Mouse (Mus musculus): Measurements from ENCODE around the gene Mpzl1. TPM values are rescaled to one million over a fixed set of nuclear protein-coding genes. Genes with fewer than 3 reads are reported as not detected.
"Not testable (repeated sequence)": the region's sequence is repeated elsewhere in the genome, so short reads cannot be mapped to it uniquely, and the experiment has no call there.

Mpzl1 gene
- total RNA-seq (2014; rRNA removed): 1.4 and 2.8 TPM in 2 replicates
- 3.8 and 5.8 TPM in 2 replicates for polyA plus RNA-seq (2012; rRNA removed)

GRCm38 (mm10) chr1:165634151-165634884 lies at the start of gene Mpzl1:
Gene Mpzl1, minus strand, starts transcription at chr1:165634538.
- H3K27me3 ChIP-seq (ENCODE audit: control insufficient read depth, insufficient read depth, low read length): no peaks in the 10 kb centered on the region
- TF ChIP-seq CTCF (IDR thresholded peaks at IDR 0.05; ENCODE audit: low read depth, low read length): no peak
- peak; percentile 75 for TF ChIP-seq POLR2A (IDR thresholded peaks at IDR 0.05; ENCODE audit: extremely low read depth, insufficient read depth, low read length)
- no peaks in the 10 kb centered on the region for H3K36me3 ChIP-seq (ENCODE audit: control insufficient read depth, insufficient read depth, low read length)
- peak; percentile 90 for DNase-seq (ENCODE audit: extremely low read depth, low read depth, low spot score)
- H3K4me3 ChIP-seq (ENCODE audit: insufficient read depth, low read depth, low read length): peak within 1 kb of the TSS; percentile 78
- H3K9ac ChIP-seq (ENCODE audit: low read depth, low read length): peak within 1 kb of the TSS; percentile 72
- peaks cover 7% of the 10 kb centered on the region; the same call in 1 of the 2 replicates for H3K4me1 ChIP-seq (ENCODE audit: control insufficient read depth, insufficient read depth, low read length)
- WGBS: 1% methylated on average over 60 of the region's 73 CpGs
- peak within 1 kb of the TSS; percentile 19; the same call in 1 of the 2 replicates for H3K27ac ChIP-seq (replicated peaks; ENCODE audit: insufficient read depth, low read depth, low read length)
- H3K79me2 ChIP-seq (ENCODE audit: control insufficient read depth, insufficient read depth, low read length): no peaks in the 10 kb centered on the region; the same call in 1 of the 2 replicates

GRCm38 (mm10) chr1:165682056-165682853 lies 47.9 kb upstream of the Mpzl1 start:
- 71% methylated on average over 18 of the region's 18 CpGs for whole genome bisulfite sequencing
- H3K4me1 ChIP-seq (ENCODE audit: control insufficient read depth, insufficient read depth, low read length): peaks cover 12% of the 10 kb centered on the region; the same call in 1 of the 2 replicates
- no peaks in the 10 kb centered on the region for H3K27me3 ChIP-seq (ENCODE audit: control insufficient read depth, insufficient read depth, low read length)
- H3K4me3 ChIP-seq (ENCODE audit: insufficient read depth, low read depth, low read length): no peak overlapping the region
- no peaks in the 10 kb centered on the region for H3K79me2 ChIP-seq (ENCODE audit: control insufficient read depth, insufficient read depth, low read length)
- TF ChIP-seq CTCF (IDR thresholded peaks at IDR 0.05; ENCODE audit: low read depth, low read length) (no peak), POLR2A (IDR thresholded peaks at IDR 0.05; ENCODE audit: extremely low read depth, insufficient read depth, low read length) (no peak)
- H3K36me3 ChIP-seq (ENCODE audit: control insufficient read depth, insufficient read depth, low read length): no peaks in the 10 kb centered on the region
- peak overlapping the region; percentile 73 for H3K27ac ChIP-seq (replicated peaks; ENCODE audit: insufficient read depth, low read depth, low read length)
- H3K9ac ChIP-seq (ENCODE audit: low read depth, low read length): no peak overlapping the region
- DNase-seq (ENCODE audit: extremely low read depth, low read depth, low spot score): peak; percentile 50

- TF ChIP-seq CTCF (IDR thresholded peaks at IDR 0.05; ENCODE audit: low read depth, low read length) (no peak), POLR2A (IDR thresholded peaks at IDR 0.05; ENCODE audit: extremely low read depth, insufficient read depth, low read length) (no peak)
- no peaks in the 10 kb centered on the region for H3K27me3 ChIP-seq (ENCODE audit: control insufficient read depth, insufficient read depth, low read length)
- H3K4me3 ChIP-seq (ENCODE audit: insufficient read depth, low read depth, low read length): no peak overlapping the region
- H3K9ac ChIP-seq (ENCODE audit: low read depth, low read length): no peak overlapping the region
- no peaks in the 10 kb centered on the region for H3K36me3 ChIP-seq (ENCODE audit: control insufficient read depth, insufficient read depth, low read length)
- H3K27ac ChIP-seq (replicated peaks; ENCODE audit: insufficient read depth, low read depth, low read length): peak overlapping the region; percentile 47
- DNase-seq (ENCODE audit: extremely low read depth, low read depth, low spot score): no peak
- no peaks in the 10 kb centered on the region for H3K79me2 ChIP-seq (ENCODE audit: control insufficient read depth, insufficient read depth, low read length)
- peaks cover 12% of the 10 kb centered on the region; the same call in 1 of the 2 replicates for H3K4me1 ChIP-seq (ENCODE audit: control insufficient read depth, insufficient read depth, low read length)
- 69% methylated on average over 13 of the region's 13 CpGs for WGBS
Observed at GRCm38 (mm10) chr1:165681045-165681794, 46.9 kb upstream of the Mpzl1 start.

GRCm38 (mm10) chr1:165680086-165680485 lies 45.7 kb upstream of the Mpzl1 start:
- not testable (repeated sequence) for H3K36me3 ChIP-seq (ENCODE audit: control insufficient read depth, insufficient read depth, low read length); DNase-seq (ENCODE audit: extremely low read depth, low read depth, low spot score); H3K9ac ChIP-seq (ENCODE audit: low read depth, low read length); H3K4me3 ChIP-seq (ENCODE audit: insufficient read depth, low read depth, low read length); H3K27me3 ChIP-seq (ENCODE audit: control insufficient read depth, insufficient read depth, low read length); H3K79me2 ChIP-seq (ENCODE audit: control insufficient read depth, insufficient read depth, low read length)
- Histone ChIP-seq H3K27ac (replicated peaks; ENCODE audit: insufficient read depth, low read depth, low read length) (peak overlapping the region; percentile 34), H3K4me1 (ENCODE audit: control insufficient read depth, insufficient read depth, low read length) (peaks cover 12% of the 10 kb centered on the region; the same call in 1 of the 2 replicates)

GRCm38 (mm10) chr1:165679618-165679997 lies 45.3 kb upstream of the Mpzl1 start:
- no peak overlapping the region for H3K9ac ChIP-seq (ENCODE audit: low read depth, low read length)
- no peaks in the 10 kb centered on the region for H3K36me3 ChIP-seq (ENCODE audit: control insufficient read depth, insufficient read depth, low read length)
- H3K4me3 ChIP-seq (ENCODE audit: insufficient read depth, low read depth, low read length): no peak overlapping the region
- TF ChIP-seq POLR2A (IDR thresholded peaks at IDR 0.05; ENCODE audit: extremely low read depth, insufficient read depth, low read length): no peak
- TF ChIP-seq CTCF (IDR thresholded peaks at IDR 0.05; ENCODE audit: low read depth, low read length): peak; percentile 47
- peak overlapping the region; percentile 34 for H3K27ac ChIP-seq (replicated peaks; ENCODE audit: insufficient read depth, low read depth, low read length)
- DNase-seq (ENCODE audit: extremely low read depth, low read depth, low spot score): peak; percentile 50
- WGBS: 42% methylated on average over 3 of the region's 3 CpGs
- peaks cover 12% of the 10 kb centered on the region; the same call in 1 of the 2 replicates for H3K4me1 ChIP-seq (ENCODE audit: control insufficient read depth, insufficient read depth, low read length)
- H3K27me3 ChIP-seq (ENCODE audit: control insufficient read depth, insufficient read depth, low read length): no peaks in the 10 kb centered on the region
- 0 out of 2 replicates have a peak, but pooled peaks cover 4% of the 10 kb centered on the region for H3K79me2 ChIP-seq (ENCODE audit: control insufficient read depth, insufficient read depth, low read length)

Data from liver, adult 2 months (tissue).